Mouse (Mus musculus) ES-E14 (cell line): Measurements from ENCODE around the gene Gatad1.

Experiments
- CHD2 ChIP-seq: IDR thresholded peaks from 2 replicates; pipeline ENCODE4 v1.6.1; 2014; ENCODE audit warnings: mild to moderate bottlenecking, low read depth, low read length, inconsistent platforms
- MAFK ChIP-seq: IDR thresholded peaks from 2 replicates; pipeline ENCODE4 v1.6.1; 2014; ENCODE audit warnings: mild to moderate bottlenecking, low read depth, low read length, inconsistent platforms; ENCODE audit not compliant: insufficient read depth
- ZNF384 ChIP-seq: IDR thresholded peaks from 2 replicates; pipeline ENCODE4 v1.6.1; 2012; ENCODE audit warnings: low read depth, low read length, inconsistent platforms

DNA sequence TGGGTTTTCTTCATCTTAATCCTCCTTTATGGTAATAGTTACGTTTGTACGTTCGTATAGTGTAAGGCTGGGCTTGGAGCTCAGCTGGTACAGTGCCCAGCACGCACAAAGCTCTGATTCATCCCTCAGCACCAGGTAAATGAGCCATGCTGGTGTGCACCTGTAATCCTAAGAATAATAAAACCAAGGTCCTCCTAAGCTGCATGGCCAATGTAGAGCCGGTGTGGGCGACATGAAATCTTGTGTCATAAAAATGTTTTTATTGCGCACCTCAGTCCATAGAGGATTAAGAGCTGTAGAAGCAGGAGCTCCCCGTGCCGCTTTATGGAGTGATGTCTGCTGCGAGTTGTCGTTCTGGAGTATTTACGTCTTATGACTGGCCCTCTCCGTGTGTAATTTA lies 23.7 kb downstream of the Gatad1 start:
- TF ChIP-seq CHD2 (no peak), ZNF384 (no peak), MAFK (no peak)
